Mouse (Mus musculus): Measurements from ENCODE around the gene Wnt1. TPM values are rescaled to one million over a fixed set of nuclear protein-coding genes. Genes with fewer than 3 reads are reported as not detected.
"Not testable (repeated sequence)": the region's sequence is repeated elsewhere in the genome, so short reads cannot be mapped to it uniquely, and the experiment has no call there.

Wnt1 gene
- total RNA-seq, 1 experiment from 2014 or later: not detected

DNA sequence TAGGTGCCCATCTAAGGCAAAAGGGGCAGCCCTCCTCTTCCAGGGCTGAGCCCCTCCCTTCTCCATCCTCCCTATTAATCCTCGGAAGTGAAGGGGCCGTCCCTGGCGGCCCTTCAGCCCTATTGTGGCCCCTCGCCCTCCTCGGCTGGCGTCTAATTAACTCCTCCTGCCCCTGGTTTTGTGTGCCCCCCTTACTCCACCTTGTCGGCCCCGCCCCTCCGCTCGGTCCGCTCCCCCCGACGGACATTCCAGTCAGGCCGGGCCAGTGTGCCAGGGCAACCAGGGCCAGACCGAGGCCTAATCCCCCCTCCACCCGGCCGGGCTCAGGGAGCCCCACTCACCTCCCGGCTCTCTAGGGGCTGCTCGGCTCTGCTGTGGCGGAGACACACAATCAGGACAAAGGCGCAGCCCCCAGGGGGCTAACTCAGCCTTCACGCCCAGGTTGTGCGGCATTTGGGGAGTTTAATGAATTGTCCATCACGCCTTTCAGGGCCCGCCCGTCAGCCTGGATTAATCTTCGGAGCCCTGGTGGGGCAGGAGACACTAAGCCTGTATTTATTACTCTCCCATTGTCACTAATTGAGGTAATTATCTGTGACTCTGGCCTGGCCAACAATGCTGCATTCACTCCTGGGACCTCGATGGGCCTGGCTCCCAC is 8.3 kb downstream of the Wnt1 start:
- ATAC-seq (ENCODE audit: extremely low read depth, insufficient number of reproducible peaks, low FRiP score, poor library complexity, severe bottlenecking): no peak

DNA sequence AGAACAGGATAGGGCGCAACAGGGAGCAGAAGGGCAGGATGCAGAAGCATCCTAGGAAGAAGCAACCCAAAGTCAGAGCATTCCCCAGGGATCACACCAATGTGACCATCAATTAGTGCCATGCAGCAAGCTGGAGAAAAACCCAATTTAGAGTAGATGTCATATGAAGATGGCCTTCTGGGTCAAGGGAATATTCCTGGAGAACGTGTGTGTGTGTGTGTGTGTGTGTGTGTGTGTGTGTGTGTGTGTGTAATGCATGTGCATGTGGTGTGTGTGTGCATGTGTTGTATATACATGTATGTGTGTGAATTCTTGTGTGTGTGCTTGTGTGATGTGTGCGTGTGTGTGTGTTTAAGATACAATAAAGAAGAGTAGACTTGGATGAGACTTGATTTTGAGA is 9.2 kb downstream of the Wnt1 start:
- ATAC-seq (ENCODE audit: extremely low read depth, insufficient number of reproducible peaks, low FRiP score, poor library complexity, severe bottlenecking): no peak

GRCm38 (mm10) chr15:98799396-98799795 is 9.7 kb downstream of the Wnt1 start:
- ATAC-seq (ENCODE audit: extremely low read depth, insufficient number of reproducible peaks, low FRiP score, poor library complexity, severe bottlenecking): peak; percentile 39

GRCm38 (mm10) chr15:98802926-98803325 is 13.3 kb downstream of the Wnt1 start:
- no peak for ATAC-seq (ENCODE audit: extremely low read depth, insufficient number of reproducible peaks, low FRiP score, poor library complexity, severe bottlenecking)

- peak; percentile 53 for ATAC-seq (ENCODE audit: extremely low read depth, insufficient number of reproducible peaks, low FRiP score, poor library complexity, severe bottlenecking)
Measured at GRCm38 (mm10) chr15:98804054-98804453, 14.4 kb downstream of the Wnt1 start.

GRCm38 (mm10) chr15:98805324-98806040 is 15.8 kb downstream of the Wnt1 start:
- no peak for ATAC-seq (ENCODE audit: extremely low read depth, insufficient number of reproducible peaks, low FRiP score, poor library complexity, severe bottlenecking)

DNA sequence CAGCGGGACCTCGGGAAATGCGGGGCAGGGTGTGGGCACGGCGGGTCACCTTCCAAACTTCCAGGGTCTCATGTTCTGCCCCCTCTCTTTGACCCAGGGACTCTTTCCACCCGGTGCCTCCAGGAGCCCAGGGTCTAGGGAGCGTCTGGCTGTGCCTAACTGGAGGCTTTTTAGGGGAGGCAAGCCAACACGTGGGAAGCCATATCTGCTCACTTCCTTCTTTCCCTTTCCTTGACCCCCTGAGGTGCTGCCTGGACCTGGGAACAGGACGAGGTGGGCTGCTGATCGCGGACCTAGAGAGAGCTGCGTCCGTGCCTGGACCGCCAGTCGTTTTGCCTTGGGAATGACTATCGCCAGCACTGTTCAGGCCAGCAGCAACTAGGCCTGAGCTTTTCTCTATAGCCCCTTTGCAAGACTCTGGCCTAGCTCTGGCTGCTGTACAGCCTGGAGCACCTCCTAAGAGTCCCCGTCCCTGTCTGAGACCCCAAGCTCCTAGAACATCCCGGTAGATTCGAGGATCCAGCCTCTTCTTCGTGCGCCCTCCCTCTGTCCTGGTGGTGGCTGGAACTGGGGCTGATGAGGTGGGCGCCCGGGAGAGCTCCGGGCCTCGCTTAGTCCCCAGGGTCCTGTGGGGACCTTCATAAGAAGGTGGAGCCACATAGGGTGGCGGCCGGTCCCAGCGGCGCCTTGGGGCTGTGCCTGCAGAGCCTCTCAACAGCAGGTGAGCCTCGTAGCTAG is 16.6 kb downstream of the Wnt1 start:
- ATAC-seq (ENCODE audit: extremely low read depth, insufficient number of reproducible peaks, low FRiP score, poor library complexity, severe bottlenecking): no peak

DNA sequence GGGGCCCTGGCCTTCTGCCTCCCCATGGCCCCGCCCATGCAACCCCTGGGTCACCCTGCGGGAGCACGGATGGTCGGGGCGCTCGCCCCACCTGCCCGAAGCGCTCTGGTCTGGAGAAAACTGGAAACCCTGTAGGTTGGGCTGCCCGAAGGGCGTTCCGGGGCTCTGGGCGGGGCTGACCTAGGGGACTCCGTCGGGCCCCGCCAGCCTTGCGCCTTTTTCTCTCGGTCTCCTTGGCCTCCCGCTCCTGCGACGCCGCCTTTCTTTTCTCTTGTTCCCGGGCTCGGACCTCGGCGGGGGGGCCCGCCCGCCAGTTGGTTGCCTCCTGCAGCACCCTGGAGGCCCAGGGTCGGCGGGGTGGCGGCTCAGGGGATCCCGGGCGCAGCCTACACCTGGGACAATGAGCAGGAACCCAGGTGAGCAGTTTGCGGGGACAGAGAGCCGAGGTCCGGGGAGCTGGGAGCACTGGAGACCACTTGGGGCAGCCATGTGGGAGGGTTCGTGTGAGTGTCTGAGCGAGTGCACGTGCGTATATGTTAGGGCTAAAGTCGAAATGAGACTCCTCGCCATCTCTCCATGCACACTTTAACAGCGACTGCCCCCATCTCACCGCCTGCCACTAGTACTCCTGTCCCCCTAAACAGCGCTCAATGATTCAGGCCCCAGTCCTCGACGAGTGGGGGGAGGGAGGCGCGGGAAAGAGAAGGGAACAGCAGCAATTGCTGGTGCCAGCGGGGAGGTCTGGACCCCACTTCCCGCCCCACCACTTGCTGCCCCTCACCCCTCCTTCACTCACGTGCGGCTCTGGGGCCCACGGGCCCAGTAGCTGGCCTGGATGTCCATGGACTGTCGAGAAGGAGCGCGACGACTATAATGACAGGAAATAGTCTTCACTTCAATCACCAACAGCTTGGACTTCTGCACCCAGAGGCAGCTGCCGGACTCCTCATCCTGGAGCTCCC is 17.4 kb downstream of the Wnt1 start:
- ATAC-seq (ENCODE audit: extremely low read depth, insufficient number of reproducible peaks, low FRiP score, poor library complexity, severe bottlenecking): no peak

DNA sequence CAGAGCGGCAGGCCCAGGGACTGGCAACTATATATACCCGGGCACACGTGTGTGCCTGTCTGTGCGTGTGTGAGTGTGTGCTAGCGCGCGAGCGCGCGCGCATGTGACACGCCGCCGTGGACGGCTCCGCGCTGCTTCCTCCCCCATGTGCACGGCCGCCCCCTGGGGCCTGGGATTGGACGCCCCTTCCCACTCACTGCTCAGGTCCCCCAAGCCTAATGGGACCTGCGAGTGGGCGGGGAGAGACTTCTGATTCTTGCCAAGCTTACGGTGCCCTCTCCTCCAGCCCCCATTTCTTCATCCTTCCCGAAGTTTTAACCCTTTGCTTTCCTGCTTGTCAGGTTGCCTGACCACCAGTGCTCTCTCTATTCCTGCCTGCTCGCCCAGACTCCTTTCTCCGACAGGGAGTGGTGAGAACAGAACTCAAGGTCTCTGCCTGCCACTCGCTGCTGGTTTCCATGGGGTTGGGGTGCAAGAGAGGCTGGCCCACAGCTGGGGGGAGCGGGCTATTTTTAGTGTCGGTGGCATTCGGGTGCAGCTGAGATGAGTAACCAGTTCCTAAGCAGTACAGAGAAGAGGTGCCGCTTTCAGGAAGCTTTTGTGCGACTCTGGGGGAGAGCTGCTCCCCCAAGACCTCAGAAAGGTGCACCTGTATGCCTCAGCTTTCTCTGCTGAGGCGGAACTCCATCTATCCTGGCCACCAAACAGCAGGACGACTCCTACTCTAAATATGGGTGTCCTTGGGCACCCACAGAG is 18.4 kb downstream of the Wnt1 start:
- ATAC-seq (ENCODE audit: extremely low read depth, insufficient number of reproducible peaks, low FRiP score, poor library complexity, severe bottlenecking): no peak

DNA sequence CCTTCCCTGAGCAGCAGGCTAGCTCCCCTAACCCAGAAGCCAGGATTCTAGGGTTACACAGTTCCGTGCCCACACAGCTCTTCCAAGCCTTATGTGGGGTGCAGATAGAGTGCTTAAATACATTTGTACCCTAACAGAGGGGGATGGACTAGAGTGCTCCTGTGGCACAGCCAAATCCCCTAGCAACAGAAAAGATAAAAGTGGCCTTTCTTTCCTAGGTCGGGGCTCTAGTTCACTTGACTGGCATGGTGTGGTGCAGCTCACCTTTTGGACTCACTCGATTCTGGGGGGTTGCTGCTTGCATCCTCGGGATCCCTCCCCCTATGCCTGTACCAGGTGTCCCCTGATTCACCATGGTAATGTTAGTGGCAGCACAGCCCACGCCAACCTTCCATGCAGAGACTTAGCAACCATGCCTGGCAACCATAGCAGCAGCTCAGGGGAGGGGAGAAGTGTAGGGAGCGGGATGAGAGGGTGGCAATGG is 19.0 kb downstream of the Wnt1 start:
- no peak for ATAC-seq (ENCODE audit: extremely low read depth, insufficient number of reproducible peaks, low FRiP score, poor library complexity, severe bottlenecking)

- ATAC-seq (ENCODE audit: extremely low read depth, insufficient number of reproducible peaks, low FRiP score, poor library complexity, severe bottlenecking): no peak
Measured at GRCm38 (mm10) chr15:98809390-98809789, 19.7 kb downstream of the Wnt1 start, which contains the start of gene Ddn. TSS of gene Ddn (minus strand) at chr15:98809490.

DNA sequence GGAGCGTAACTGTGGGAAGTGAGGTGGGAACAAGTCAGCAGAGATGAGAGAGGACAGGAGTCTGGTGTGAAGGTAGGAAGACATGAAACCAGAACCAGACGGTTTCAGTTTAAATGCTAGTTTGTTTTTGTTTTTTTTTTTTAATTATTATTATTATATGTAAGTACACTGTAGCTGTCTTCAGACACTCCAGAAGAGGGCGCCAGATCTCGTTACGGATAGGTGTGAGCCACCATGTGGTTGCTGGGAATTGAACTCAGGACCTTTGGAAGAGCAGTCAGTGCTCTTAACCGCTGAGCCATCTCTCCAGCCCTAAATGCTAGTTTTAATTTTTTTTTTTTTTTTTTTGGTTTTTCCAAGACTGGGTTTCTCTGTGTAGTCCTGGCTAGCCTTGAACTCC is 20.6 kb downstream of the Wnt1 start:
- not testable (repeated sequence) for ATAC-seq (ENCODE audit: extremely low read depth, insufficient number of reproducible peaks, low FRiP score, poor library complexity, severe bottlenecking)

DNA sequence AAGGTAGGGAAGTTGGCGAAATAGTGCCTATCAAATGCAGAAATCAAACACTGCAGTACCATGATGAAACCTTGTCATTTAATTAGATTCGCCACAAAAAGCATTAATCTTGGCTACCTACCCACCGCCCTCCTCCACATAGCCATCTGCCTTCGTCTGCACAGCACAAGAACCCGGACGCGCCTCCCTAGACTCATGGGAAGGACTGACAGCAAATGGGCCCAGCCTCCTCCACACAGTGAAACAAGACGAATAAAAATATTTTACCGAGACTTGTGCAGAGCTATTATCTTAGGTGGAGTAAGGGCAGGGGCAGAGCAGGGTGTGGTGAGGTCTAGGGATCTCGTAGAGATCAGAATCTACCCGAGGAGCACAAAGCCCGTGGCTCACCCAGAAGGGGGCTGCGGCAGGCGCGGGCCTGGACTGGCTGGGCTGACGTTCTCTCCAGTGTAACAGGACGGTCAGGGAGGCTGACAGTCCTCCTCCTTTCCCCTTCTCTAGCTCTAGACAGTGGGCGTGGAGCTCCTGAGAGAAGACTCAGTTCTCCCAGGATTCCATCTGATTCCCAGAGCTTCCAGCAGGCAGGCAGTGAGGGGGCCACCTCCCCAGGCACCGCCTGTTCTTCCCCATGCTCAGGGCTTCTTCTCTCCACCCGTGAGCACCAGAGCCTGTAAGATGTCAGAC is 23.2 kb downstream of the Wnt1 start:
- no peak for ATAC-seq (ENCODE audit: extremely low read depth, insufficient number of reproducible peaks, low FRiP score, poor library complexity, severe bottlenecking)

- ATAC-seq (ENCODE audit: extremely low read depth, insufficient number of reproducible peaks, low FRiP score, poor library complexity, severe bottlenecking): no peak
Measured at GRCm38 (mm10) chr15:98818171-98818570, 28.5 kb downstream of the Wnt1 start.

DNA sequence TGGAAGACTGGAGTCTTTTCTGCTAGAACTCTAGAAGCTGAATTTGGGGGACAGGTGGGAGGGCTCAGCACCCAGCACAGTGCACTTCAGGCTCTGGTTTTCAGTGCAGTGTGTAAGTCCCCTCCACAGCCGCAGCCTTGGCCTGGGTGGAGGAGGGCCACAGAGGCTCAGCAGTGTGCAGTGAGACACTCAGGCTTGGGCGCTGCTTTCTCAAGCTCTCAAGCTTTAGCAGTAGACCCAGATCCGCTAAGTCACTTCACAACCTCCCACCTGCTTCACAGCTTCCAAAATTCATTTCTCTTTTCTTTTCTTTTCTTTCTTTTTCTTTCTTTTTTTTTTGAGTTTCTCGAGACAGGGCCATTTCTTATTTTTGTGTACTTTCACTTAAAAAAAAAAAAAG is 31.3 kb downstream of the Wnt1 start:
- ATAC-seq (ENCODE audit: extremely low read depth, insufficient number of reproducible peaks, low FRiP score, poor library complexity, severe bottlenecking): no peak

GRCm38 (mm10) chr15:98821403-98821802 is 31.7 kb downstream of the Wnt1 start:
- ATAC-seq (ENCODE audit: extremely low read depth, insufficient number of reproducible peaks, low FRiP score, poor library complexity, severe bottlenecking): peak; percentile 47; the same call in 1 of the 2 replicates

DNA sequence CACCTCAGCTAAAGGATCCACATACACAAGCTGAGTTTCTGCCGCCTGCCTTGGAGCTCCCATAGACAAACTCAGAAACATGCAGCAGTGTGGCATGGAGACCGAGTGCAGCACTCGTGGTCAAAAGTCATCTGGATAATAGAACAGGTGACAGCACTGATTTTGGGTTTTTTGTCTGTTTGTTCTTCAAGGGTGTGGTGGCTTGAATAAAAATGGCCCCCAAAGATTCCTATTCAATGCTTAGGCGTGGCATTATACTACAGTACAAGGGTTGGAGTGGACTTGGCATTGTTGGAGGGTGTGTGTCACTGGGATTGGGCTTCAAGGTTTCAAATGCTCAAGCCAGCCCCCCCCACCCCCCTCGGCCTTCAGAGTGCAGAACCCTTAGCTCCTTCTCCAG is 32.5 kb downstream of the Wnt1 start:
- no peak for ATAC-seq (ENCODE audit: extremely low read depth, insufficient number of reproducible peaks, low FRiP score, poor library complexity, severe bottlenecking)

- no peak for ATAC-seq (ENCODE audit: extremely low read depth, insufficient number of reproducible peaks, low FRiP score, poor library complexity, severe bottlenecking)
Measured at GRCm38 (mm10) chr15:98823434-98823833, 33.8 kb downstream of the Wnt1 start.

All from neutrophil, adult 5-6 weeks (primary cell).